Mouse (Mus musculus) cerebellum, postnatal 4 days (tissue): Measurements from ENCODE around the gene Rabl6.

Source experiments
- DNase-seq, 2 experiments: peaks; one replicate each; pipeline ENCODE4 v3.0.0; 2022; ENCODE audit warnings: low spot score in 2 of 2, mixed read lengths in 1 of 2

Rabl6 gene

GRCm38 (mm10) chr2:25607761-25608622 lies at the start of gene Rabl6:
Rabl6 (minus strand) TSS chr2:25608521.
- peak; percentile 70 to 88 for DNase-seq

GRCm38 (mm10) chr2:25657652-25658051 lies 49.3 kb upstream of the Rabl6 start, which contains the start of gene Lcn5:
Lcn5 (plus strand) TSS chr2:25657952.
- no peak for DNase-seq

- DNase-seq: peak in 1 of 2 experiments; percentile 33
Measured at GRCm38 (mm10) chr2:25657246-25657645, 48.9 kb upstream of the Rabl6 start.

- no peak for DNase-seq
Measured at GRCm38 (mm10) chr2:25656691-25657090, 48.4 kb upstream of the Rabl6 start.

GRCm38 (mm10) chr2:25654502-25654901 lies 46.2 kb upstream of the Rabl6 start:
- DNase-seq: no peak

GRCm38 (mm10) chr2:25652902-25653301 lies 44.6 kb upstream of the Rabl6 start, which contains the start of gene Lcn8:
Lcn8 (plus strand) TSS chr2:25653120.
- no peak for DNase-seq

- peak; percentile 45 to 60 for DNase-seq
Measured at GRCm38 (mm10) chr2:25639890-25640289, 31.6 kb upstream of the Rabl6 start.

- no peak for DNase-seq
Measured at GRCm38 (mm10) chr2:25634046-25634445, 25.7 kb upstream of the Rabl6 start.

GRCm38 (mm10) chr2:25633616-25634015 lies 25.3 kb upstream of the Rabl6 start:
- no peak for DNase-seq

- no peak for DNase-seq
Measured at GRCm38 (mm10) chr2:25628738-25629137, 20.4 kb upstream of the Rabl6 start.

GRCm38 (mm10) chr2:25627811-25628210 lies 19.5 kb upstream of the Rabl6 start, which contains the start of gene Fcna:
Fcna (minus strand) TSS chr2:25628030.
- no peak for DNase-seq

GRCm38 (mm10) chr2:25625986-25626385 lies 17.7 kb upstream of the Rabl6 start:
- no peak for DNase-seq

GRCm38 (mm10) chr2:25621229-25622200 lies 13.2 kb upstream of the Rabl6 start, which contains the start of gene Tmem141:
Tmem141 (minus strand) TSS chr2:25622005.
- peak; percentile 74 to 80 for DNase-seq

GRCm38 (mm10) chr2:25620852-25621228 lies 12.5 kb upstream of the Rabl6 start:
- no peak for DNase-seq

- no peak for DNase-seq
Measured at GRCm38 (mm10) chr2:25620386-25620785, 12.1 kb upstream of the Rabl6 start.

GRCm38 (mm10) chr2:25617578-25617977 lies 9.3 kb upstream of the Rabl6 start, which contains the start of gene Ccdc183:
Ccdc183 (minus strand) TSS chr2:25617678.
- DNase-seq: no peak

- no peak for DNase-seq
Measured at GRCm38 (mm10) chr2:25616398-25616797, 8.1 kb upstream of the Rabl6 start.

GRCm38 (mm10) chr2:25608671-25609070 lies 350 bp upstream of the Rabl6 start:
- DNase-seq: no peak

GRCm38 (mm10) chr2:25602526-25602925 lies 5.8 kb downstream of the Rabl6 start:
- DNase-seq: no peak

GRCm38 (mm10) chr2:25600037-25600436 lies 8.3 kb downstream of the Rabl6 start:
- DNase-seq: no peak

- DNase-seq: no peak
Measured at GRCm38 (mm10) chr2:25598749-25599148, 9.6 kb downstream of the Rabl6 start.
